Mouse (Mus musculus): Measurements from ENCODE around the gene Ifi205. TPM values are rescaled to one million over a fixed set of nuclear protein-coding genes. Genes with fewer than 3 reads are reported as not detected.
"Not testable (repeated sequence)": the region's sequence is repeated elsewhere in the genome, so short reads cannot be mapped to it uniquely, and the experiment has no call there.

The Ifi205 gene
- not detected in 2 replicates for polyA plus RNA-seq (2014; fragmentation: Nextera tagmentation; extraction: Ambion mirVana)

- Histone ChIP-seq H3K9me3 (ENCODE audit: control insufficient read depth, low read length) (no peaks in the 10 kb centered on the region), H3K27ac (replicated peaks; ENCODE audit: low read depth, low read length) (no peak within 1 kb of the TSS), H3K36me3 (ENCODE audit: control insufficient read depth, insufficient read depth, low read length) (no peaks in the 10 kb centered on the region), H3K27me3 (ENCODE audit: control insufficient read depth, insufficient read depth, low read length) (no peaks in the 10 kb centered on the region), H3K4me1 (ENCODE audit: control insufficient read depth, insufficient read depth, low read length) (no peaks in the 10 kb centered on the region), H3K4me2 (ENCODE audit: low read depth, severe bottlenecking) (no peak within 1 kb of the TSS), H3K4me3 (ENCODE audit: low read depth, low read length) (no peak within 1 kb of the TSS), H3K9ac (ENCODE audit: low read length) (no peak within 1 kb of the TSS)
- 50% methylated on average over 1 of the region's 1 CpGs for WGBS
- no peak for ATAC-seq (ENCODE audit: insufficient number of reproducible peaks, low FRiP score, low TSS enrichment, low read depth)
- DNase-seq (ENCODE audit: low spot score): no peak
Measured at GRCm38 (mm10) chr1:174031698-174032097, at the start of gene Ifi205. Ifi205 (minus strand) TSS chr1:174031810.

GRCm38 (mm10) chr1:174066305-174066704 lies 34.7 kb upstream of the Ifi205 start, which contains the start of gene Olfr430:
Olfr430 (plus strand) TSS chr1:174066605.
- Histone ChIP-seq H3K27me3 (ENCODE audit: control insufficient read depth, insufficient read depth, low read length) (no peaks in the 10 kb centered on the region), H3K4me1 (ENCODE audit: control insufficient read depth, insufficient read depth, low read length) (no peaks in the 10 kb centered on the region), H3K9ac (ENCODE audit: low read length) (no peak within 1 kb of the TSS), H3K4me2 (ENCODE audit: low read depth, severe bottlenecking) (no peak within 1 kb of the TSS), H3K27ac (replicated peaks; ENCODE audit: low read depth, low read length) (no peak within 1 kb of the TSS), H3K4me3 (ENCODE audit: low read depth, low read length) (no peak within 1 kb of the TSS), H3K9me3 (ENCODE audit: control insufficient read depth, low read length) (no peaks in the 10 kb centered on the region), H3K36me3 (ENCODE audit: control insufficient read depth, insufficient read depth, low read length) (no peaks in the 10 kb centered on the region)
- DNase-seq (ENCODE audit: low spot score) (no peak), ATAC-seq (ENCODE audit: insufficient number of reproducible peaks, low FRiP score, low TSS enrichment, low read depth) (no peak)
- WGBS: 94% methylated on average over 3 of the region's 3 CpGs

- Histone ChIP-seq H3K9me3 (ENCODE audit: control insufficient read depth, low read length) (no peaks in the 10 kb centered on the region), H3K27ac (replicated peaks; ENCODE audit: low read depth, low read length) (no peak overlapping the region), H3K4me2 (ENCODE audit: low read depth, severe bottlenecking) (no peak overlapping the region), H3K27me3 (ENCODE audit: control insufficient read depth, insufficient read depth, low read length) (no peaks in the 10 kb centered on the region), H3K4me1 (ENCODE audit: control insufficient read depth, insufficient read depth, low read length) (no peaks in the 10 kb centered on the region), H3K4me3 (ENCODE audit: low read depth, low read length) (no peak overlapping the region), H3K9ac (ENCODE audit: low read length) (no peak overlapping the region), H3K36me3 (ENCODE audit: control insufficient read depth, insufficient read depth, low read length) (no peaks in the 10 kb centered on the region)
- DNase-seq (ENCODE audit: low spot score) (no peak), ATAC-seq (ENCODE audit: insufficient number of reproducible peaks, low FRiP score, low TSS enrichment, low read depth) (no peak)
- WGBS: 88% methylated on average over 2 of the region's 2 CpGs
Measured at GRCm38 (mm10) chr1:174055248-174055647, 23.6 kb upstream of the Ifi205 start.

- Histone ChIP-seq H3K27ac (replicated peaks; ENCODE audit: low read depth, low read length) (no peak overlapping the region), H3K9me3 (ENCODE audit: control insufficient read depth, low read length) (no peaks in the 10 kb centered on the region), H3K4me3 (ENCODE audit: low read depth, low read length) (no peak overlapping the region), H3K36me3 (ENCODE audit: control insufficient read depth, insufficient read depth, low read length) (no peaks in the 10 kb centered on the region), H3K9ac (ENCODE audit: low read length) (no peak overlapping the region), H3K4me2 (ENCODE audit: low read depth, severe bottlenecking) (no peak overlapping the region), H3K4me1 (ENCODE audit: control insufficient read depth, insufficient read depth, low read length) (no peaks in the 10 kb centered on the region), H3K27me3 (ENCODE audit: control insufficient read depth, insufficient read depth, low read length) (no peaks in the 10 kb centered on the region)
- DNase-seq (ENCODE audit: low spot score) (no peak), ATAC-seq (ENCODE audit: insufficient number of reproducible peaks, low FRiP score, low TSS enrichment, low read depth) (no peak)
- 87% methylated on average over 3 of the region's 3 CpGs for WGBS
Measured at GRCm38 (mm10) chr1:174052981-174053380, 21.4 kb upstream of the Ifi205 start.

- no peaks in the 10 kb centered on the region for H3K27me3 ChIP-seq (ENCODE audit: control insufficient read depth, insufficient read depth, low read length)
- DNase-seq (ENCODE audit: low spot score) (no peak), ATAC-seq (ENCODE audit: insufficient number of reproducible peaks, low FRiP score, low TSS enrichment, low read depth) (no peak)
- H3K9ac ChIP-seq (ENCODE audit: low read length): no peak overlapping the region
- no peaks in the 10 kb centered on the region for H3K4me1 ChIP-seq (ENCODE audit: control insufficient read depth, insufficient read depth, low read length)
- H3K4me3 ChIP-seq (ENCODE audit: low read depth, low read length): no peak overlapping the region
- H3K36me3 ChIP-seq (ENCODE audit: control insufficient read depth, insufficient read depth, low read length): no peaks in the 10 kb centered on the region
- WGBS: 85% methylated on average over 5 of the region's 5 CpGs
- H3K27ac ChIP-seq (replicated peaks; ENCODE audit: low read depth, low read length): no peak overlapping the region
- H3K9me3 ChIP-seq (ENCODE audit: control insufficient read depth, low read length): no peaks in the 10 kb centered on the region
- no peak overlapping the region for H3K4me2 ChIP-seq (ENCODE audit: low read depth, severe bottlenecking)
Measured at GRCm38 (mm10) chr1:174051931-174052536, 20.4 kb upstream of the Ifi205 start.

- H3K36me3 ChIP-seq (ENCODE audit: control insufficient read depth, insufficient read depth, low read length): no peaks in the 10 kb centered on the region
- no peak overlapping the region for H3K27ac ChIP-seq (replicated peaks; ENCODE audit: low read depth, low read length)
- no peaks in the 10 kb centered on the region for H3K27me3 ChIP-seq (ENCODE audit: control insufficient read depth, insufficient read depth, low read length)
- H3K4me3 ChIP-seq (ENCODE audit: low read depth, low read length): no peak overlapping the region
- DNase-seq (ENCODE audit: low spot score) (no peak), ATAC-seq (ENCODE audit: insufficient number of reproducible peaks, low FRiP score, low TSS enrichment, low read depth) (no peak)
- no peaks in the 10 kb centered on the region for H3K4me1 ChIP-seq (ENCODE audit: control insufficient read depth, insufficient read depth, low read length)
- no peak overlapping the region for H3K4me2 ChIP-seq (ENCODE audit: low read depth, severe bottlenecking)
- H3K9me3 ChIP-seq (ENCODE audit: control insufficient read depth, low read length): no peaks in the 10 kb centered on the region
- H3K9ac ChIP-seq (ENCODE audit: low read length): no peak overlapping the region
- 84% methylated on average over 4 of the region's 4 CpGs for WGBS
Measured at GRCm38 (mm10) chr1:174051515-174051914, 19.9 kb upstream of the Ifi205 start.

GRCm38 (mm10) chr1:174050532-174050931 lies 18.9 kb upstream of the Ifi205 start:
- Histone ChIP-seq H3K4me3 (ENCODE audit: low read depth, low read length) (no peak overlapping the region), H3K27ac (replicated peaks; ENCODE audit: low read depth, low read length) (no peak overlapping the region), H3K36me3 (ENCODE audit: control insufficient read depth, insufficient read depth, low read length) (no peaks in the 10 kb centered on the region), H3K27me3 (ENCODE audit: control insufficient read depth, insufficient read depth, low read length) (no peaks in the 10 kb centered on the region), H3K4me2 (ENCODE audit: low read depth, severe bottlenecking) (no peak overlapping the region), H3K9ac (ENCODE audit: low read length) (no peak overlapping the region), H3K4me1 (ENCODE audit: control insufficient read depth, insufficient read depth, low read length) (no peaks in the 10 kb centered on the region), H3K9me3 (ENCODE audit: control insufficient read depth, low read length) (no peaks in the 10 kb centered on the region)
- DNase-seq (ENCODE audit: low spot score): no peak
- 81% methylated on average over 4 of the region's 4 CpGs for WGBS
- no peak for ATAC-seq (ENCODE audit: insufficient number of reproducible peaks, low FRiP score, low TSS enrichment, low read depth)

GRCm38 (mm10) chr1:174049357-174049756 lies 17.7 kb upstream of the Ifi205 start:
- 63% methylated on average over 4 of the region's 4 CpGs for WGBS
- not testable (repeated sequence) for H3K4me3 ChIP-seq (ENCODE audit: low read depth, low read length); H3K9ac ChIP-seq (ENCODE audit: low read length); ATAC-seq (ENCODE audit: insufficient number of reproducible peaks, low FRiP score, low TSS enrichment, low read depth); H3K9me3 ChIP-seq (ENCODE audit: control insufficient read depth, low read length); DNase-seq (ENCODE audit: low spot score); H3K27me3 ChIP-seq (ENCODE audit: control insufficient read depth, insufficient read depth, low read length); H3K4me1 ChIP-seq (ENCODE audit: control insufficient read depth, insufficient read depth, low read length); H3K36me3 ChIP-seq (ENCODE audit: control insufficient read depth, insufficient read depth, low read length); H3K27ac ChIP-seq (replicated peaks; ENCODE audit: low read depth, low read length); H3K4me2 ChIP-seq (ENCODE audit: low read depth, severe bottlenecking)

GRCm38 (mm10) chr1:174048893-174049292 lies 17.3 kb upstream of the Ifi205 start, which contains the start of gene Olfr432:
Olfr432 (plus strand) TSS chr1:174049205.
- no peak within 1 kb of the TSS for H3K9ac ChIP-seq (ENCODE audit: low read length)
- H3K27me3 ChIP-seq (ENCODE audit: control insufficient read depth, insufficient read depth, low read length): no peaks in the 10 kb centered on the region
- no peaks in the 10 kb centered on the region for H3K9me3 ChIP-seq (ENCODE audit: control insufficient read depth, low read length)
- no peak for ATAC-seq (ENCODE audit: insufficient number of reproducible peaks, low FRiP score, low TSS enrichment, low read depth)
- H3K4me3 ChIP-seq (ENCODE audit: low read depth, low read length): no peak within 1 kb of the TSS
- no peaks in the 10 kb centered on the region for H3K36me3 ChIP-seq (ENCODE audit: control insufficient read depth, insufficient read depth, low read length)
- H3K4me1 ChIP-seq (ENCODE audit: control insufficient read depth, insufficient read depth, low read length): no peaks in the 10 kb centered on the region
- 72% methylated on average over 2 of the region's 2 CpGs for WGBS
- H3K4me2 ChIP-seq (ENCODE audit: low read depth, severe bottlenecking): no peak within 1 kb of the TSS
- no peak for DNase-seq (ENCODE audit: low spot score)
- no peak within 1 kb of the TSS for H3K27ac ChIP-seq (replicated peaks; ENCODE audit: low read depth, low read length)
